Mouse (Mus musculus) MEL (cell line): Measurements from ENCODE around the gene Dock9.

Experiments used
- BHLHE40 ChIP-seq: IDR thresholded peaks from 2 replicates; pipeline ENCODE4 v1.6.1; 2012; ENCODE audit warnings: low read depth, mild to moderate bottlenecking, inconsistent platforms, low read length, improper control_type of control experiment, borderline replicate concordance
- CTCF ChIP-seq, 3 experiments: IDR thresholded peaks in 2 of 3; conservative IDR thresholded peaks in 1 of 3; 2 replicates each; pipeline ENCODE4 v1.5.1; 2011 to 2012; ENCODE audit warnings: low read length in 3 of 3, low read depth in 2 of 3, mild to moderate bottlenecking in 2 of 3, improper control_type of control experiment in 1 of 3, inconsistent platforms in 1 of 3, mixed read lengths in 1 of 3, moderate library complexity in 1 of 3; ENCODE audit not compliant: control insufficient read depth in 1 of 3, insufficient read depth in 1 of 3, poor library complexity in 1 of 3, severe bottlenecking in 1 of 3
- TCF12 ChIP-seq: IDR thresholded peaks from 2 replicates; pipeline ENCODE4 v1.6.1; 2014; ENCODE audit warnings: low read depth, mild to moderate bottlenecking, inconsistent platforms, low read length, improper control_type of control experiment, moderate library complexity

DNA sequence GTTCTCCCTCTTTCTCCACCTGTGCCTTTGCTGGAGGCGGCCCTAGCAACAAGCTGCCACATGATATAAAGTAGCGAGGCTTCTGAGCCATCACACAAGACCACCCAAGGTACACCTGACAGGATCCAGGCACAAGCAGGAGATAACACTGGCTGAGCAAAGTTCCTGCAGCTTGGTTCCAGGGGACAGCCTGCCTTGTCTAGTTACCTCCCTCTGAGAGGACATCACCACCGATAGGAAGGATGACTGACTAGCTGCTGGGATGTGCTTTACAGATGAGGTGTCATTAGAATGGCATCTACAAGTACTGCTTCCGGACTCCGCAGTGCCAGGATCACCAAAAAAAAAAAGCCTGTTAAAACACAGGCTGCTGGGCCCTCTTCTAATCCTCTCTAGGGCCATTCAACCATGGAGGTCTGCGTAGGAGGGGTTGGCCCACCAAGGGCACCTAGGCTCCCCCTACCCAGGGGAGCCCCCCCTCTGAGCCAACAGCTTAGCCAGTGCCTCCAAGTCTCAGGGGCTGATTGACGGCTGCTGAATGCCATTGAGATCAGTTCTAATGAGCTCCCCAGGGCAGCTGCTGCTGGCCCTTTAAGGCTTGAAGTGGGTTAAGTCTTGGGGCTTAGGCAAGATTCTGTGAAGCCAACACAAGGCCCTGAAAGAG lies 84.3 kb downstream of the Dock9 start:
- TF ChIP-seq BHLHE40: no peak
- TF ChIP-seq CTCF (IDR thresholded peaks at IDR 0.05 in 2 of 3, conservative IDR thresholded peaks at IDR 0.05 in 1 of 3; ENCODE audit: control insufficient read depth in 1 of 3, insufficient read depth in 1 of 3, low read depth in 2 of 3, low read length in 3 of 3, poor library complexity in 1 of 3, severe bottlenecking in 1 of 3): no peak
- no peak for TF ChIP-seq TCF12
